ENCODE assay signal across 24 mouse cellular contexts in the genomic region with DNA sequence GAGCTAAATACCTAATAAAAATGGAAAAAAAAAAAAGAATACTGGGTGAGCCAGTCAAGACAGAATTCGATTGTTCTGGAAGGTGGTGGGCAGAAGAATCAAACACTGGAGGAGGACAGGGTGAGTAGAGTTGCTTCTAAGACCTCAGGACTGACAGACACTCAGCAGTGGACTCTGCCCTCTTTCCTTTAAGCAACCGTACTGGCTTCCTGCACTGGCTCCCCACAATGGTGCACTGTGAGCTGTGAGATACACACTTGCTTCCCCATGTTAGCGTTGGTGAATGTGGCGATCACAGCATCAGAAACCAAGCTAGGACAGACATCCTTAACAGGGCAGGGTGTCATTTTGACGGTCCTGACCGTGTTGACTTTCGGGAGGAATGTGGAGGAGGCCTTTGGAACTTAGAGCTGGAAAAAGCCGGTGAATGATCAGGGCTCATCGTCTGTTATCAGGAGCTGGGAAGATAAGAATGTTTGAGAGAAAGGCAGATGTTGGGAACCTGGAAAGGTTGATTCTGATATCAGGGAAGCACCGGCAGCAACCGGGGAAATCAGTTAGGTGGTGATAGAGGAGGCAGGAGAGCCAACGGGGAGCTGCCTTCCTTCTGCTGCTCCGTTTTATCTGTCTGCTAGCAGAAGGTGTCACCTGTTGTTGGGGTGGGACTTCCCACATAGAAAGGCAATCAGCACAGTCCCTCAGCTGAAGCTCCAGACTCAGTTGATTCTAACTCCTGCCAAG.
DNase-seq lines count a peak whose midpoint lies in the region; ATAC-seq lines count a peak whose summit lies in the region.
"Had no signal": no experiment of that assay in that cellular context is flagged by ENCODE, and none has a peak within 500 bp of the region (broad histone marks: within the 10 kb centered on the region; RNA-seq: fewer than 3 reads in every experiment).

No protein-coding gene starts in this region.

- H3K4me1 ChIP-seq in intestine, embryonic 15.5 days (replicated peaks): peaks cover 9% of the 10 kb centered on the region
- H3K4me1 ChIP-seq in limb, embryonic 10.5 days: peaks cover 84% of the 10 kb centered on the region

- H3K27me3 ChIP-seq in intestine, embryonic 15.5 days (replicated peaks): no peaks in the 10 kb centered on the region
- no peaks in the 10 kb centered on the region for H3K27me3 ChIP-seq in limb, embryonic 10.5 days (ENCODE audit: low read depth, poor library complexity, severe bottlenecking)

- ATAC-seq in intestine, embryonic 15.5 days: peak; percentile 65
- ATAC-seq: CD4-positive, CD25-positive, alpha-beta regulatory T cell, adult 4 months; forebrain, embryonic 13.5 days; forebrain, embryonic 16.5 days had no signal

- peak overlapping the region; percentile 22; the same call in 1 of the 2 replicates for H3K4me2 ChIP-seq in intestine, embryonic 15.5 days (replicated peaks)
- H3K4me2 ChIP-seq: forebrain, embryonic 13.5 days; heart, embryonic 11.5 days; hindbrain, embryonic 13.5 days had no signal

- H3K9ac ChIP-seq in intestine, embryonic 15.5 days: no peak overlapping the region
- H3K9ac ChIP-seq: forebrain, embryonic 13.5 days; hindbrain, embryonic 13.5 days had no signal

- WGBS in intestine, embryonic 15.5 days: 46% methylated on average over 13 of the region's 13 CpGs
- WGBS in limb, embryonic 10.5 days: 74% methylated on average over 13 of the region's 13 CpGs

- peak; percentile 42 for DNase-seq in layer of hippocampus, adult 9-11 months
- no peak for DNase-seq in layer of hippocampus, adult 9-10 months (ENCODE audit: low spot score)
- DNase-seq in brain, adult 2 months (ENCODE audit: low read depth, low spot score): peak; percentile 26
- DNase-seq in limb, embryonic 10.5 days (ENCODE audit: low spot score): no peak
- no peak for DNase-seq in ovary, adult 18-20 months (ENCODE audit: low spot score)
- no peak for DNase-seq in thymus, postnatal 14 days
- no peak for DNase-seq in frontal cortex, postnatal 25 days (ENCODE audit: low spot score in 2 of 2)
- DNase-seq: adrenal gland, adult 2 months; adrenal gland, postnatal 14 days; cerebellum, adult 18-20 months; cerebellum, adult 9-10 months; cerebellum, postnatal 14 days; gastrocnemius, adult 2 months; gastrocnemius, postnatal 14 days; heart, adult 11 months; heart, postnatal 36 days had no signal

- H3K36me3 ChIP-seq in intestine, embryonic 15.5 days: no peaks in the 10 kb centered on the region
- no peaks in the 10 kb centered on the region for H3K36me3 ChIP-seq in limb, embryonic 10.5 days
- H3K36me3 ChIP-seq: forebrain, embryonic 10.5 days; hindbrain, embryonic 10.5 days; hindbrain, embryonic 13.5 days had no signal

- no peaks in the 10 kb centered on the region for H3K9me3 ChIP-seq in intestine, embryonic 15.5 days
- H3K9me3 ChIP-seq in limb, embryonic 10.5 days (replicated peaks): no peaks in the 10 kb centered on the region
- H3K9me3 ChIP-seq: forebrain, embryonic 13.5 days; hindbrain, embryonic 10.5 days had no signal

- no peak overlapping the region for H3K4me3 ChIP-seq in intestine, embryonic 15.5 days (replicated peaks)
- no peak overlapping the region for H3K4me3 ChIP-seq in limb, embryonic 10.5 days
- H3K4me3 ChIP-seq: forebrain, embryonic 10.5 days; forebrain, embryonic 13.5 days; gastrocnemius, adult 2 months; hindbrain, embryonic 10.5 days; hindbrain, embryonic 13.5 days had no signal

- no peak overlapping the region for H3K27ac ChIP-seq in intestine, embryonic 15.5 days
- peak overlapping the region; percentile 42; the same call in 1 of the 2 replicates for H3K27ac ChIP-seq in limb, embryonic 10.5 days
- H3K27ac ChIP-seq: forebrain, embryonic 10.5 days; forebrain, embryonic 13.5 days; gastrocnemius, adult 2 months; hindbrain, embryonic 10.5 days; hindbrain, embryonic 13.5 days had no signal

Comparison
In these comparisons a context has a peak if more than half of its experiments do, and no peak if none do; other contexts are left out.
1. DNase-seq: peak in layer of hippocampus, adult 9-11 months (single experiment) and brain, adult 2 months (single experiment); none in layer of hippocampus, adult 9-10 months (single experiment), limb, embryonic 10.5 days (single experiment), ovary, adult 18-20 months (single experiment), thymus, postnatal 14 days (single experiment) and frontal cortex, postnatal 25 days (0 of 2).